Mouse (Mus musculus) left cerebral cortex, adult 8-10 months (tissue): Measurements from ENCODE around the gene Ccr5. TPM values are rescaled to one million over a fixed set of nuclear protein-coding genes. Genes with fewer than 3 reads are reported as not detected.
"Not testable (repeated sequence)": the region's sequence is repeated elsewhere in the genome, so short reads cannot be mapped to it uniquely, and the experiment has no call there.

ENCODE experiments used
- DNase-seq, 2 experiments: peaks; one replicate each; pipeline ENCODE4 v3.0.0; 2022; ENCODE audit warnings: low spot score in 2 of 2
- total RNA-seq, 4 experiments: library from RNA; stranded (reverse); gene quantifications; 2 replicates each; pipeline ENCODE4 v1.2.4; 2022

Ccr5 gene
- total RNA-seq, result 1 to 10 TPM; 4.4 to 9.1 (median 6.3) TPM

GRCm38 (mm10) chr9:124121387-124122184, at the start of gene Ccr5:
Ccr5 (plus strand) TSS chr9:124121543.
- no peak for DNase-seq

- DNase-seq, result no peak
Observed at GRCm38 (mm10) chr9:124079803-124080202, 41.5 kb upstream of the Ccr5 start.

- not testable (repeated sequence) for DNase-seq
Observed at GRCm38 (mm10) chr9:124080471-124080870, 40.9 kb upstream of the Ccr5 start.

- DNase-seq, result no peak
Observed at GRCm38 (mm10) chr9:124090441-124090840, 30.9 kb upstream of the Ccr5 start.

- DNase-seq, result no peak
Observed at GRCm38 (mm10) chr9:124099127-124099526, 22.2 kb upstream of the Ccr5 start.

- no peak for DNase-seq
Observed at GRCm38 (mm10) chr9:124100357-124100756, 21.0 kb upstream of the Ccr5 start.

- no peak for DNase-seq
Observed at GRCm38 (mm10) chr9:124101723-124102122, 19.6 kb upstream of the Ccr5 start, which contains the start of gene Ccr2. Ccr2 (plus strand) TSS chr9:124101950.

DNA sequence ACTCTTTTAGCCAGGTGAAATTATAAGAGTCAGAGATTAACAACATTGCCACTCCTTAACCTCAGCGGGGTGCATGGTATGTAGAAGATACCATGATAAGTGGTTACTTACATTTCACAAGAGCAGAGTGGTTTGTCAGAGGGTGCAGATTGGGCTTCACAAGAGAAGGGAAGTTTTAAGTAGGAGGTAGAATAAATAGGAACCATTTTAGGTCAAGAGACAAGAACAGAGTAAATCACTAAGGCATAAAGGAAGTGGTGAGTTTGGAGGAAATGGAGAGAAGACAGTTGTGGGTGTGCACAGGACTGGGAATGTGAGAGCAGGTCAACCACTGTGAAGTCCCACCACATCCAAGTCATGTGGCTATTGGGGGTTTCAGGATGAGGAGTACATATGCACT, 18.1 kb upstream of the Ccr5 start:
- DNase-seq, result no peak

- no peak for DNase-seq
Observed at GRCm38 (mm10) chr9:124105196-124105595, 16.1 kb upstream of the Ccr5 start.

DNA sequence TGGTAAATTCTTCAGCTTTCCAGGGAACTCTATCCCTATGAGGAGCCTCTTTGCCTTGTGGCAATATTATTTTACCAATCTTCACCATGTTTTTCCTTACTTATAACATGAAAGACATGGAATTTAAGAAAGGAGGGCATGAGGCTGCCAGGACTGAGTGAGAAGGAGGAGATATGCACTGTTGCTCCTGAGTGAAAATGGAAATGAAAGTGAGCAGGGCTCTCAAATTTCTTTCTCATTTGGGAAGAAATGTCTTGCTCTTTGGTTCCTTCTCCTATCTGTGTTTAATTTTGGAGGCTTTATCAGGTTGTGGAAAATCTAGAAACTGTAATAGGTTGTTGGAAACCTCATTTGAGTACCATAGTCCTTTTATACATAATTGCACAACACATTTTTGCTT, 14.1 kb upstream of the Ccr5 start:
- DNase-seq, result no peak

DNA sequence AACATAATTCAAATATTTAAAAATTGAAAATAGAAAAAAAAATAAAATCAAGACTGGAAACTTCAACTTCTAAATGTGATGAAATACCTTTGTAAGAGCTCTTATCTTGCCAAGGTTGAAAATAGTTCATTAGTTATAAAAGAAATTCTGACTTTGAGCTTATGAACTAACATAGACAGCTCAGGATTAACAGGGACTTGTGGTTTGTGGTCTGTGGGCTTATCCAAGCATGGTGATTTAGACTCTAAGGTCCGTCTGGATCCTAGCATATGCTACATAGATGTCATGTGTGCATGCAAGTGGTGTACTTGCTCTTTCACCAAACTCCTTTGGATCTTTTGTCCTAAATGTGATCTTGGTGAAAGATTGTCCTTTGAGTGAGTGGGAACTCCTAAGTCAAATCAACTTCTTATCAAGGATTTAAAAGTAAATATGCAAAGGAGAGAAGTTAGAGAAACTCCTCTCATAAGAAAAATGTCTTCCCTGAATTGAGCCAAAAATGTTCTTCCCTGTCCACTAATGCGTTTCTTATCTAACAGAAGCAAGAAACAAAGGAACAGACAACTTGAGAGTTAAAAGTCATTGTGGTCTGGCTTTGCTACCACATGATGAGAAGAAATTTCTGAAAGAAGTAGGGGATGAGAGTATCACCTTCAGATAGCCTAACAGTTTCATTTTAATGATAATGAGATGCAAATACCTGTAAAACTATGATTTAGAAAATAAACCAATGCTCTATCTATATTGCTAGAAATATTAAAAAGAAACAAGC, 12.8 kb upstream of the Ccr5 start:
- DNase-seq, result no peak

DNA sequence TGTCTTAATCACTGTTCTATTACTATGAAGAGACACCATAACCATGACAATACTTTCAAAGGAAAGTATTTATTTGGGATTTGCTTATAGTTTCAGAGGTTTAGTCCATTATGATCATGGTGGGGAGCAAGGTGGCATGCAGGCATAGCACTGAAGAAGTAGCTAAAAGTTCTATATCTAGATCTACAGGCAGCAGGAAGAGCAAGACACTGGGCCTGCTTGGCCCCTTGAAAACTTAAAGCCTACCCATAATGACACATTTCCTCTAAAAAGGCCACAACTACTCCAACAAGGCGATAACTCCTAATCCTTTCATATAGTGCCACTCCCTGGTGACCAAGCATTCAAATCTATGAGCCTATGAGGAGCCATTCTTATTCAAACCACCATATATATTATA, 9.3 kb upstream of the Ccr5 start:
- DNase-seq, result no peak

DNA sequence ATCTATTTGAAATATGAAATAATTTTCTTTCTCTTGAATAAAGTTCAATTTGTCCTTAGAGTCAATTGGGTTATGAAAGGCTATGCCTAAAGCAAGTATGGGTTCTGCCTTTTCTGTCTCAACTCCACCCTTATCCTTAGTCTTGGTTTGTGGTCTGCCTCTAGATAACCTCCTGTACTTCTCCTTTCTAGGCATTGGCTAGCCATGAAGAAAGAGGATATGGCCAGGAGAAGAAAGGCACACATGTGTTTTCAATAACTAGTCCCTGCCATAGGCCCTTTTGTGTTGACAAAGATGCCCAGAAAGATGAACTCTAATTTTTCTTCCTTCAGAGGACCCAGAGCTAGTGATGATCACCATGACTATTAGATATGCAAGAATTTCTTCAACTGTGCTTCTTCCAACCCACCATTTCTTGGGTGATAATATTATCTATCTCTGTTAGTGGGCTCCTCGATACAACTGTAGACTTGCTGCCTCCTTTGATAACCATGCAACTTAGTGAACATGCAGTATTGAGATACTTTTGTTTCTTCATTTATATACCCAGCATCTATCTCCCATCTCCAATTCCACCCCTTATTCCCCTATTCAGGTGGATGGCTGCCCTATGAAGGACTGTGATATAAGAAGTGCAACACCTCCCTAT, 8.6 kb upstream of the Ccr5 start:
- DNase-seq, result no peak

DNA sequence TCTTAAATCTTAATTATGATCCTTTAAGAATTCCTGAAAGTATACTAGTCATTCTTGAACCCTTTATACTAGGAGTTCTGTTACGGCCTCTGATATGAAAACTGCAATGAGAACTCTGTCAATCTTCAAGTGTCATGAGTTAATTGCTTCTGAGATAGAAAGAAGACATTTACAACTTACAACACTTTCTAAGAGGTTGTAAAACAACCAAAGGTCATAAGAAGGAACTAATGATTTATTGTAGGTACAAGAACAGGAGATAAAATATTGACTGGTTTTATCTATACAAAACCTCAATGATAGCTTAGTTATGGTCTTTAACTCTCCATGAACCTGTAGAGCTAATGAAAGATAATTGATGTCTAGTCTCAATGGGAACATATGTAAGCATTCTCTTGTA, 7.6 kb upstream of the Ccr5 start:
- DNase-seq, result no peak

GRCm38 (mm10) chr9:124118489-124118888, 2.9 kb upstream of the Ccr5 start:
- no peak for DNase-seq

GRCm38 (mm10) chr9:124125576-124125975, 4.2 kb downstream of the Ccr5 start:
- no peak for DNase-seq

GRCm38 (mm10) chr9:124126373-124126772, 5.0 kb downstream of the Ccr5 start:
- DNase-seq, result no peak

GRCm38 (mm10) chr9:124127412-124127811, 6.1 kb downstream of the Ccr5 start:
- no peak for DNase-seq

- DNase-seq, result peak in 1 of 2 experiments; percentile 2
Observed at GRCm38 (mm10) chr9:124128379-124128778, 7.0 kb downstream of the Ccr5 start.

DNA sequence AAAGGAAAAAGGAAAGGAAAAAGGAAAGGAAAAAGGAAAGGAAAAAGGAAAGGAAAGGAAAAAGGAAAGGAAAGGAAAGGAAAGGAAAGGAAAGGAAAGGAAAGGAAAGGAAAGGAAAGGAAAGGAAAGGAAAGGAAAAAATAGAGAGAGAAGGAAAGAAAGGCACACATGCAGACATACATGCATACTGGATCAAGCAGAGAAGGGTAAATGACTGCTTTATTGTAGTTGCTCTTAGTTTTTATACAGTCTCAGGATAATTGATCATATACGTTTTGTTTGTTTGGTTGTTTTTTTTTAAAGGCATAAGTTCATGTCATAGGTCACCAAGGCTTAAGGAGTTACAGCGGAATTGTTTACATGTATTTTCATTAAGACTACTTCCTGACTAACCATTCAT, 11.6 kb downstream of the Ccr5 start:
- not testable (repeated sequence) for DNase-seq

- DNase-seq, result not testable (repeated sequence)
Observed at GRCm38 (mm10) chr9:124134919-124135318, 13.6 kb downstream of the Ccr5 start.

- DNase-seq, result no peak
Observed at GRCm38 (mm10) chr9:124137619-124138018, 16.3 kb downstream of the Ccr5 start.
